Mouse (Mus musculus) lung, embryonic 16.5 days (tissue): ENCODE data around the gene Ergic1. TPM values are rescaled to one million over a fixed set of nuclear protein-coding genes. Genes with fewer than 3 reads are reported as not detected.

Experiments
- ATAC-seq: fragments of 200-750 bp; cut with Nextera tagmentation; 2 replicates; pipeline ENCODE4 v1.8.0; 2017; ENCODE audit warnings: low read depth, mild to moderate bottlenecking, moderate library complexity
- H3K27ac ChIP-seq: fragments of 300-500 bp; sonication (generic); 2 replicates; pipeline ENCODE4 v1.5.1; 2014; ENCODE audit warnings: mild to moderate bottlenecking, control low read depth, low read length
- H3K27me3 ChIP-seq: fragments of 300-500 bp; sonication (generic); 2 replicates; pipeline ENCODE4 v1.6.1; 2014; ENCODE audit warnings: low read depth, low read length, mixed read lengths; ENCODE audit not compliant: control insufficient read depth, insufficient read depth
- H3K36me3 ChIP-seq: fragments of 300-500 bp; sonication (generic); 2 replicates; pipeline ENCODE4 v1.6.1; 2014; ENCODE audit warnings: low read length; ENCODE audit not compliant: control insufficient read depth, insufficient read depth
- H3K4me1 ChIP-seq: fragments of 300-500 bp; sonication (generic); replicated peaks from 2 replicates; pipeline ENCODE4 v1.6.1; 2014; ENCODE audit warnings: low read length, mixed read lengths; ENCODE audit not compliant: control insufficient read depth, insufficient read depth
- H3K4me2 ChIP-seq: fragments of 300-500 bp; sonication (generic); 2 replicates; pipeline ENCODE4 v1.6.1; 2014; ENCODE audit warnings: low read depth, low read length, control low read depth
- H3K4me3 ChIP-seq: fragments of 300-500 bp; sonication (generic); 2 replicates; pipeline ENCODE4 v1.5.1; 2014; ENCODE audit warnings: mild to moderate bottlenecking, low read length, control low read depth
- H3K9ac ChIP-seq: fragments of 300-500 bp; sonication (generic); 2 replicates; pipeline ENCODE4 v1.6.1; 2014; ENCODE audit warnings: low read length, control low read depth
- H3K9me3 ChIP-seq: fragments of 300-500 bp; sonication (generic); 2 replicates; pipeline ENCODE4 v1.6.1; 2016; ENCODE audit warnings: low read length; ENCODE audit not compliant: control insufficient read depth
- WGBS: fragments of 180-500 bp; shearing (Covaris S2); extraction: QIAGEN DNeasy Blood & Tissue Kit; methylation state at CpG from one replicate; pipeline ENCODE4 v1.1.7; 2014; 5-methylcytosine and 5-hydroxymethylcytosine counted together
- polyA plus RNA-seq: library from polyadenylated mRNA; unstranded; fragments of >200 nt; fragmentation: Nextera tagmentation; extraction: Ambion mirVana; gene quantifications from 2 replicates; pipeline ENCODE4 v1.2.1, GENCODE M21; 2015

The Ergic1 gene
- polyA plus RNA-seq, 1 experiment from 2014 or later: 94.6 TPM

DNA sequence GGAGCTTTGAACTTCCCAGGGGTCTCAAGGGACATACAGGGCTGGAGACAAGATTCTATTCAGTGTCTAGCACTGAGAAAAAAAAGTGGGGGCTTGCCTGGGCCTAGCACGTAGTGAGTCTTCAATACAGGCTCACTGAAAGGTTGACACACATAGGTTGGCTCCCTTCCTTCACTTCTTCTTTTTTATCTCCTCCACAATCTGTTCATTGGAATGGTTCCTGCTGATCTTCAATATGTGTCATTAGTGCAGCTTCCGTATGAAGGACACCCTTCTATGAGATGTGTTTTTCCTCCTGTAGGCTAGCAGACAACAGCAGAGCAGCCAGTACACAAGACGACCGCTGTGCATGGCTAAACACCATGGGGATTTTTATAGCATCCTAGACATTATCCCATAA, 36.5 kb upstream of the Ergic1 start:
- 86% methylated on average over 4 of the region's 4 CpGs for WGBS
- Histone ChIP-seq H3K36me3 (no peaks in the 10 kb centered on the region), H3K27me3 (no peaks in the 10 kb centered on the region), H3K27ac (no peak overlapping the region), H3K9me3 (no peaks in the 10 kb centered on the region), H3K9ac (no peak overlapping the region), H3K4me2 (no peak overlapping the region), H3K4me1 (no peaks in the 10 kb centered on the region; the same call in 1 of the 2 replicates), H3K4me3 (no peak overlapping the region)
- no peak for ATAC-seq

DNA sequence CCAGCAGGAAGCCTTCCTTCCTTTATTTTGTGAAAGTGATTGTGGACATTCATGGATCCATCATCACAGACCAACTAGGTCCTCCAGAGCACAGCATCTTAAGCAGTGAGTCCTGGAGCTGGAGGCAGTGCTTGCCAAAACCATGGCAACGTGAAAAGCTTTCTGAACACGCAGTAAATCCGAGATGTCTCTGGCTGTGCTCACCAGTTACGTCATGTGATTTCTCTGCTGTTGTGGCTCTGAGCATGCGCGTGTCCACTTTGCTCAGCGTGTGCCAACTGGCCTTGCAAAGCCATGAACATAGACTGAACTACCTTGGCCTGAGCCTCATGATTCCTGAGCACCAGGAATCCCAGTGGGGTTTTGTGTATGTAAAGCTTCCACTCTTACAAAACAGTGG, 36.0 kb upstream of the Ergic1 start:
- Histone ChIP-seq H3K9me3 (no peaks in the 10 kb centered on the region), H3K27ac (no peak overlapping the region), H3K36me3 (no peaks in the 10 kb centered on the region), H3K4me1 (no peaks in the 10 kb centered on the region; the same call in none of the 2 replicates), H3K27me3 (no peaks in the 10 kb centered on the region), H3K9ac (no peak overlapping the region), H3K4me2 (no peak overlapping the region), H3K4me3 (no peak overlapping the region)
- no peak for ATAC-seq
- 53% methylated on average over 7 of the region's 7 CpGs for whole genome bisulfite sequencing

DNA sequence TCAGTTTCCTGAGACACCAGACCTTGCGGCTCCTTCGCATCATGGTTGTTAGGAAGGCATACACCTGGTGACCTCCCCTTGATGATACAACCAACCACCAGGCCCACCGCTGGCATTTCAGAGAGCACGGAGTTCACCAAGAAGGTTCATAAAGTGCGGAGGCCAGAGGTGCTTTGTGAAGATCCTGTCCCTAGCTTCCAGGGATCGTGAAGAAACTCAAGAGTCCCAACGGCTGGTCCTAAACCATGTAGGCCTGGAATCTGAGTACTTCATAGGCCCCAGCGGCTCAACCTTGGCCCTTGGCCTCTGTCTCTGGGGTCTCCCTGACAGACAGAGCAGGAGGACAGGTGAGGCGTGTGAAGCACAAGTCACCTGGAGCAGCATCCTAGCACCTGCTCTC, 34.0 kb upstream of the Ergic1 start:
- Histone ChIP-seq H3K4me2 (no peak overlapping the region), H3K4me3 (no peak overlapping the region), H3K36me3 (no peaks in the 10 kb centered on the region), H3K9me3 (no peaks in the 10 kb centered on the region), H3K27me3 (no peaks in the 10 kb centered on the region), H3K27ac (no peak overlapping the region), H3K9ac (no peak overlapping the region), H3K4me1 (peaks cover 5% of the 10 kb centered on the region)
- ATAC-seq: no peak
- whole genome bisulfite sequencing: 91% methylated on average over 9 of the region's 9 CpGs

DNA sequence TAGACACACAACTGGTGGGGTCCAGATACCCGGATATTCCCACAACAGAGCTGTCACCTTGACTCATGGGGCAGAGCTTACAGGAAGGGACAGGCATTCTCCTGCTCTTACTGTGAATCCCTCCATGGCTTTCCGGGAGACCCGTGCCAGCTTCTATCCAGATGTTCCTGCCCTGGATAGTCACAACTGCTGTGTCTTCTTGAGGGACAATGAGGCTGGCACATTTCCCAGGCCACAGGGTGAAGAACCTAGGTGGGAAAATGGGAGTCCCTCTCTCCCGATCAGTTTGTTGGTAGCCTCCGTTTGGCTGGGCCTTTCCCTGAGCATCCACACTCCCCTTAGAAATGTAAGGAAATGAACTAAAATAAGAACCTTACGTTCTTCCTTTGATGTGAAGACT, 32.5 kb upstream of the Ergic1 start:
- Histone ChIP-seq H3K9ac (no peak overlapping the region), H3K9me3 (no peaks in the 10 kb centered on the region), H3K36me3 (no peaks in the 10 kb centered on the region), H3K4me2 (no peak overlapping the region), H3K27ac (no peak overlapping the region), H3K4me3 (no peak overlapping the region), H3K4me1 (peaks cover 5% of the 10 kb centered on the region), H3K27me3 (no peaks in the 10 kb centered on the region)
- 83% methylated on average over 6 of the region's 6 CpGs for WGBS
- no peak for ATAC-seq

DNA sequence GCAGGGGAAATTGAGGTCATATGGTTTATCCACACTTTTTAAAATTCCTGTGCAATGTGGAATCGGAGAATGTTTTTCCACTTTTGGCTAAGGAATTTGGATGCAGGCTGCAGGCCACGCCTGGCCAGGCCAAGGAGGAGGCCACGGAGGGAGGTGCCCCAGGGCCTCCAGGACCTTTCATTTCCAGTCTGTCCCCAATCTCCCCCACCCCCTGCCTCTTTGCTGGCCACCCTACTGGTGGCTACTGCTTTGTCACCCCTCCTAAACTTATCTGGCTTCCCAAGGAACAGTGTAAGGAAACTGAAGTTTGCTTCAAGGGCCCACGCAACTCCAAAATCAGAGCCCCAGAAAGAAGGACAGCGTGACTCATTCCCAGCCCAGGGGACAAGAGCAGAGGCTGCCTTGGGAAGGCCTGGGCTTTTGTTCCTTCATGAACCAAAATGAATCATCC, 31.5 kb upstream of the Ergic1 start:
- Histone ChIP-seq H3K36me3 (no peaks in the 10 kb centered on the region), H3K4me2 (no peak overlapping the region), H3K4me3 (no peak overlapping the region), H3K9ac (no peak overlapping the region), H3K9me3 (no peaks in the 10 kb centered on the region), H3K27me3 (no peaks in the 10 kb centered on the region), H3K27ac (no peak overlapping the region), H3K4me1 (peaks cover 5% of the 10 kb centered on the region)
- WGBS: 70% methylated on average over 5 of the region's 5 CpGs
- ATAC-seq: no peak

DNA sequence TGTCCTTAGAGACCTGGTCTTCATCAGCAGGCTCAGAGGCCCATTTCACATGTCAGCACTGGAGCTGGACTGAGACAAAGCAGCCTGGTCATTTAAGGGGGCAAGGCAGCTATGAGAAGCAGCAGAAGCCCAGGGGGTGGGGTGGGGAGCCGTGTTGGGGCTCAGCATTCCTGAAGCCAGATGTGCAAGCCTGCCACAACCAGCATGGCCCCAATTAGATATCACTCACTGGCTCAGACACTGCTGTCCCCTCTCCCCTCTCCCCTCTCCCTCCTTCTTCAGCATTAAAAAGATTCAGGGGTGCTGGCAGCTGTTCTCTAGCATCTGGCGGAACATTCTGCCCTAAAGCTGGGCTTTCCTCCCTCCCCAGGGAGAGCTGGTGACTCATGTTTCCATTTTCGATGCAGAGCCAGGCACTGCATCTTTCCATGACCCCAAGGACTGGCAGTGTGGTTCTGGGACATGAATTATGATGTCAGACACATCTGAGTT, 30.7 kb upstream of the Ergic1 start:
- peak overlapping the region; percentile 29; the same call in 1 of the 2 replicates for H3K27ac ChIP-seq
- no peak overlapping the region for H3K9ac ChIP-seq

DNA sequence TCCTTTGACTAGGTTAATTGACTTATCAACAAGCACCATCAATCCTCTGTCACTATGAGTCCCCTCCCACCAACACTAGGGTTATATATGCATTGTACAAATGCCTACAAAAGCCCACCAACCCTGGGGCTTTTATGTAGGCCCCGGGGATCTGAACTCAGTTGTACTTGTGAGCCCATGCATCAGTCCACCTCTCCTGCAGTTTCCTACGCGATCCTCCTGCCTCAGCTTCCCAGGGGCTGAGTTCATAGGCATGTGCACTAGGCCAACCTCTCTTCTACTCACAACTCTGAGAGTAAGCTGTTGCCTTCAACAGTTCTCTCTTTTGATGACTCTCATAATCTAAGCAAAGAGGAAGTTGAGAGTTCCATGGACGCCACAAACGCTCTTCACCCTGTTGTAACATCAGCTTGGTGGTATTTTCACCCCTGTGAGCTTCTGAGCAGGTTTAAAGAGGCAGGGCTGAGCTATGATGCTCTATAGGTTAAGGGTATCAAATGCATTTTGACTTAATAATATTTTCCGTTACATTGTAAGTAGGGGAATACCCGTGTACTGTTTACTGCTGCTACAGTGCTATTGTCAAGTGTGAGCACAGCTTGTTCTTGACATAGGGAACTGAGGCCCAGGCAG, 29.8 kb upstream of the Ergic1 start:
- H3K9ac ChIP-seq: no peak overlapping the region
- H3K27ac ChIP-seq: no peak overlapping the region
- no peaks in the 10 kb centered on the region for H3K27me3 ChIP-seq
- ATAC-seq: no peak
- H3K4me3 ChIP-seq: no peak overlapping the region
- no peaks in the 10 kb centered on the region for H3K9me3 ChIP-seq
- H3K4me1 ChIP-seq: peaks cover 5% of the 10 kb centered on the region
- 81% methylated on average over 7 of the region's 7 CpGs for WGBS
- no peak overlapping the region for H3K4me2 ChIP-seq
- H3K36me3 ChIP-seq: no peaks in the 10 kb centered on the region

More for the DNA sequence above, 30.7 kb upstream of the Ergic1 start:
- H3K9me3 ChIP-seq: no peaks in the 10 kb centered on the region
- H3K4me2 ChIP-seq: no peak overlapping the region
- H3K27me3 ChIP-seq: no peaks in the 10 kb centered on the region
- WGBS: 28% methylated on average over 3 of the region's 3 CpGs
- H3K36me3 ChIP-seq: no peaks in the 10 kb centered on the region
- peaks cover 5% of the 10 kb centered on the region for H3K4me1 ChIP-seq
- no peak overlapping the region for H3K4me3 ChIP-seq
- peak; percentile 76 for ATAC-seq

DNA sequence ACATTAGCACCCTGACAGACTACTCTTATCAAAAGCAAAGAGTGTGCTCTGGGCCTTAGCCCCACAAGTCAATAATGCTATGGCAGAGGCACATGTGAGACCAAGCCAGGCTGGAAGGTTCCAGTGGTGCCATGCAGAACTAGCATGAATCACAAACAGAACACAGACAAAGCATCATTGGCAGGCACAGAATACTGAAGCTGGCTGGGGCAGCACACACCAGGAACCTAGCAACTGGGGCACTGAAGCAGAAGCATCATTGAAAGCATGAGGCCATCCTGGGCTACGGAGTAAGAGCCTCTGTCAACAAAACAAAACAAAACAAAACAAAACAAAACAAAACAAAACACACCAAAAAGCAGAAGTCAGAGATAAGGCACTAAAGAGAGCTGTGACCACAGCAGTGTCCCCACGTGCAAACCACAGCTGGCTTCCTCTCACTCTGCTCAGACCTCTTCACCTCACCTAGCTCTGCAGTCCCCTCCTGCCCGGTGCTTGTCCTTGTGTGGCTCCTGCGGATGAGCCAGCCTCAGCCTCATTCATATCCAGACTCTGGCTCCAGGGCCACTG, 28.7 kb upstream of the Ergic1 start:
- H3K4me2 ChIP-seq: no peak overlapping the region
- H3K9me3 ChIP-seq: no peaks in the 10 kb centered on the region
- no peaks in the 10 kb centered on the region for H3K36me3 ChIP-seq
- peaks cover 5% of the 10 kb centered on the region for H3K4me1 ChIP-seq
- no peak overlapping the region for H3K9ac ChIP-seq
- H3K27me3 ChIP-seq: no peaks in the 10 kb centered on the region
- no peak for ATAC-seq
- H3K4me3 ChIP-seq: no peak overlapping the region
- 55% methylated on average over 4 of the region's 4 CpGs for WGBS
- H3K27ac ChIP-seq: no peak overlapping the region

DNA sequence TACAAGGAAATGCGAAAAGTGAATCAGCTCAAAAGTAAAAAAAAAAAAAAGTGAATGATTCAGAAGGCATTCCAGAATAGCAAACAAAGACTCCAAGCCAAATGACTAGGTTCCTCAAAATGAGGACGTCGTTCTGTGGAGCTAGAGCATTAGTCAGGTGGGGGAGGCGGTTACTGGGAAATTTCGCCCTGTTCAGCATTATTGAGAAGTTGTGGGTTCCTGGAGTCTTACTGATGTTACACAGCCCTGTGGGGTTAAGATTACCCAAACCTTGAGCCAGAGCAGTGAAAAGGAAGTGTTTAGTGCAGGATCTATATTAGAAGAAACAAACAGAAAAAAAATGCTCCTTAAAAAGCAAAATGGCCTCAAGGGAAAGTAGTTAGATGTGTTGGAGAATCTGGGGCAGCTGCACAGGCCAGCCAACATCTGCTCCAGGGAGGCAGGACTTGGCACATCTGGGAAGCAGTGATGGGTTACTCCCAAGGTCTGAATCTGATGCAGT, 27.4 kb upstream of the Ergic1 start:
- Histone ChIP-seq H3K4me3 (no peak overlapping the region), H3K27me3 (no peaks in the 10 kb centered on the region), H3K27ac (peak overlapping the region; percentile 37), H3K9me3 (no peaks in the 10 kb centered on the region), H3K4me1 (peaks cover 7% of the 10 kb centered on the region), H3K36me3 (no peaks in the 10 kb centered on the region), H3K4me2 (no peak overlapping the region), H3K9ac (no peak overlapping the region)
- 0 out of 2 replicates have a peak, but pooled peaks have one; percentile 27 for ATAC-seq
- 56% methylated on average over 5 of the region's 5 CpGs for WGBS
